Mouse (Mus musculus) urinary bladder, adult 2 months (tissue): Measurements from ENCODE around the gene Usp4. TPM values are rescaled to one million over a fixed set of nuclear protein-coding genes. Genes with fewer than 3 reads are reported as not detected.
"Not testable (repeated sequence)": the region's sequence is repeated elsewhere in the genome, so short reads cannot be mapped to it uniquely, and the experiment has no call there.

ENCODE experiments used
- DNase-seq: peaks from one replicate; pipeline ENCODE4 v3.0.0; 2022; ENCODE audit warnings: low spot score
- polyA plus RNA-seq: library from polyadenylated mRNA; depleted of rRNA; stranded (reverse); fragments of >200 nt; gene quantifications from 2 replicates; pipeline ENCODE4 v1.2.3, GENCODE M21; 2012; rRNA removed

Gene Usp4
- 64.1 and 77.6 TPM in 2 replicates for polyA plus RNA-seq

- DNase-seq: peak; percentile 81
Observed at GRCm38 (mm10) chr9:108347540-108348289, at the start of gene Usp4. TSS of gene Usp4 (plus strand) at chr9:108347853.

DNA sequence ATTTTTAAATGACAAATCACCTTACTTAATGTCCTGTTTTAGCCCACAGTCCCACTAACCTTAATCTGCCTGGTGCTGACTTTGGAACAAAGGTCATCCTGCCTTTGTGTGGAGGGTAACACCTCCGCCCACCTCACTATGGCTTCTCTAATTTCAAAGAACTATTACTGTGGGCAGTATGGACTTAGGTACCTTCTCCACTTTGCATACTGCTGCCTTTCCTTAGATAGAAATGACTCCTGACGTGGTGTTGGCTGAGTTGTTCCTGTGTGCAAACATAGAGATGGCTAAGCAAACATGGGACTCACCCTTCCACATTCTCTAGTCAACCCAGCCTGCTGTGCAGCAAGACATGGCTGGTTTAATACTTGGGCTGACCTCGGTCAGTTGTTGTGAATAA, 45.8 kb upstream of the Usp4 start:
- no peak for DNase-seq

DNA sequence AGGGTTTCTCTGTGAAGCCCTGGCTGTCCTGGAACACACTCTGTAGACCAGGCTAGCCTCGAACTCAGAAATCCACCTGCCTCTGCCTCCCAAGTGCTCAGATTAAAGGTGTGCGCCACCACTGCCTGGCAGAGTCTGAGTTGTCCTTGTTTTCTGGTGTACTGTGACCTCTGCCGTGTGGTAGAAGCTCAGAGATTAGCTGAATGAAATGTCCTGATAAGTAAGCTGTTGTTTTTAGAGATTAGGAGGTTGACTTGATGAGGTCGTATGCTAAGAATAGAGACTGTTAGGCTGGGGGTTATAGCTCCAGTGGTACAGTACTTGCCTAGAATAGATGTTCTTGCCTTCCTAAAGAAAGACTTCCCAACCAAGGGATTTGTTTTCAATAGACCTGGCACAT, 42.9 kb upstream of the Usp4 start:
- DNase-seq: no peak

- DNase-seq: no peak
Observed at GRCm38 (mm10) chr9:108305170-108305569, 42.5 kb upstream of the Usp4 start.

GRCm38 (mm10) chr9:108305629-108306520, 41.8 kb upstream of the Usp4 start, which contains the start of the genes Rhoa and Tcta:
TSS of gene Rhoa (plus strand) at chr9:108306129.
TSS of gene Tcta (minus strand) at chr9:108306160.
- DNase-seq: peak; percentile 93

DNA sequence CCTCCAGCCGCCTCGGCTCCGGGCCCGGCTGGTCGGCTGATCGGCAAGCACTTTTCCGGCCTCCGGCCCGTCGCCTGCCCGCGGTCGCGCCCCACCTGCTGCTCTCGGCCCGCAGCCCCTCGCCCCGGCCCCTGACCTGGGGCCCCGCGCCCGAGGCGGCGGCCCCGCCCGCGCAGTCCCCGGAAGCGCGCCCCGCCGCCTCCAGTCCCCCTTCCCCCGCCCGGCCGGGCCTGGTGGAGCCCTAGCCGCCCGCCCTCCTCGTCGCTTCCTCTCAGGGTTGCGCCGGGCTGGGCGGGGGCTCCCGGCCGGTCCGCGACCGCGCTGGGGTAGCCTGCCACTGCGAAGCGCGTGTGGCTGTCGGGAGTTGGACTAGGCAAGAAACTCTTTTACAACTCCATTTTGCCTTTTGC, 41.1 kb upstream of the Usp4 start:
- no peak for DNase-seq

GRCm38 (mm10) chr9:108307021-108307807, 40.4 kb upstream of the Usp4 start:
- no peak for DNase-seq

DNA sequence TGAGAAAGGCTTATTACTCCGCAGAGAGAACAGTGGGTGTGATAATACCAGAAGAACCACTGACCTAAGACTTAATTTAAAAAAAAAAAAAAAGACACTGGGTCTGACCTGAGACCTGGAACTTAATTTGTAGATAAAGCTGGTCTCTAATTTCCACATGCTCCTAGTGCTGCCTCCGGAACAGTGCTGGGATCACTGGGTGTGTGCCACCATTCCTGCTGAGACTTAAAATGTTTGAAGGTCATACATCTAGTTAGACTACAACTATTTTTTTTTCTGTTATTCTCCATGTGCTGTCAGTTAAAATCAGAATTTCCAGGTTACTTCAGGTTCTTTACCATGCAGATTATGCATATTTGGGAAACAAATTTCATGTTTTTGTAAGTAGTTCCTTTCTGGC, 39.5 kb upstream of the Usp4 start:
- no peak for DNase-seq

GRCm38 (mm10) chr9:108317572-108317971, 30.1 kb upstream of the Usp4 start:
- no peak for DNase-seq

DNA sequence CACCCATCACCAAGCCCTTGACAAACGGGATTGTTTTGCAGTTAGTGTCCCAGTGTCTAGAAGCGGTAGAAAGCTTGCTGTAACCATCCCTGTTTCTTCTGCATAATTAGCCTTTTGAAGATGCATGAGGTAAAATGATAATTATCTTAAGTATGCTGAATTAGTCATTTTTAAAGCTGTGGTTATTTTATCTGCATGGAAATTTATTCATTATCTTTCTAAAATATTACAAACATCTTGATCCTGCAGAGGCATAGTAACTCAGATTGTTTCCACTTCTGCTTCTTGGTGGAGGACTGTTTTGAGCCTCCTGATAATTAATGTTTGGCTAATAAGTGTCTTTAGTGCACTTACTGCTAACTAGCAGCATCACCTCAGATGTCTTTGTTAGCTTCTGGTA, 29.2 kb upstream of the Usp4 start:
- no peak for DNase-seq

- DNase-seq: not testable (repeated sequence)
Observed at GRCm38 (mm10) chr9:108322054-108322453, 25.6 kb upstream of the Usp4 start.

- no peak for DNase-seq
Observed at GRCm38 (mm10) chr9:108324784-108325183, 22.9 kb upstream of the Usp4 start.

DNA sequence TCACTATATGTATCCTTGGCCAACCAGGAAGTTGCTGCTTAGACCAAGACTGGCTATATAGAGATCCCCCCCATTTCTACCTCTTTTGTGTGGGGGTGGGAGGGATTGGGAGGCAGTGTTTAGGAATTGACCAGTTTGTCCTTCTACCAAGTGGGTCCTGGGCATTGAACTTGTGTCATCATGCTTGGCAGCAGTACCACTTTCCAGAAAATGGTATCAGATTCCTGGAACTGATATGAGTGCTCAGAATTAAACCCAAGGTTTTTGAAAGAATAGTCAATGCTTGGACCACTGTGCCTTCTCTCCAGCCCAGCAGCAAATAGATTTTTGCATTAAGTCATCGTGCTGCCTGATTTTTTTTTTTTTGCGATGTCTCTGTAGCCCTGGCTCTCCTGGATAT, 21.8 kb upstream of the Usp4 start:
- DNase-seq: no peak

- no peak for DNase-seq
Observed at GRCm38 (mm10) chr9:108337848-108338550, 9.7 kb upstream of the Usp4 start.

- no peak for DNase-seq
Observed at GRCm38 (mm10) chr9:108338551-108338885, 9.1 kb upstream of the Usp4 start.

GRCm38 (mm10) chr9:108338886-108339781, 8.5 kb upstream of the Usp4 start, which contains the start of gene Gpx1:
TSS of gene Gpx1 (plus strand) at chr9:108338903.
- peak; percentile 82 for DNase-seq

- peak; percentile 32 for DNase-seq
Observed at GRCm38 (mm10) chr9:108339886-108340257, 7.8 kb upstream of the Usp4 start.

GRCm38 (mm10) chr9:108340258-108341138, 7.2 kb upstream of the Usp4 start:
- DNase-seq: no peak

DNA sequence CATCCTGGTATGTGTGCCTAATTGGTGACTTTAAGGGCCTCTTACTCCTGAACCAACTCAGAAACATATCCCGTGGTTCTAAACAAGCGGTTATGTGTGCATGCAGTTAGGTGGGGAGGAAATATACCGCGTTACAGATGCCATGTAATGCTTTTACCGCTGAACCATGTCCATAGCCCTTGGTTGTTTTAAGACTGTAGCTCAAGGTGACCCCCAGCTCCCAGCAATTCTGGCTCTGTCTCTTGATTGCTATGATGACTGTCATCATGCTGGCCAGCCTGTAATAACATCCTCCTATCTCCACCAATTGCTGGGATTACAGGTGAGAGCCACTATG, 6.5 kb upstream of the Usp4 start:
- DNase-seq: no peak
